In genomic region chr17:25626196-25627043, GRCm38 (mm10) we compare ENCODE assay signal across 14 mouse cellular contexts. TPM values are rescaled to one million over a fixed set of nuclear protein-coding genes. Genes with fewer than 3 reads are reported as not detected.
A peak's percentile ranks its signal among the peaks of the same experiment; 100 is the strongest.
DNase-seq lines count a peak whose midpoint lies in the region; ATAC-seq and TF ChIP-seq lines count a peak whose summit lies in the region.
"Had no signal": no experiment of that assay in that cellular context is flagged by ENCODE, and none has a peak within 500 bp of the region (broad histone marks: within the 10 kb centered on the region; RNA-seq: fewer than 3 reads in every experiment).

No protein-coding gene starts in this region.

- peak overlapping the region; percentile 57; the same call in 1 of the 2 replicates for H3K27ac ChIP-seq in heart, embryonic 10.5 days
- no peak overlapping the region for H3K27ac ChIP-seq in heart, adult 2 months
- H3K27ac ChIP-seq in kidney, embryonic 14.5 days (ENCODE audit: low read depth, low read length), result no peak overlapping the region
- no peak overlapping the region for H3K27ac ChIP-seq in forebrain, embryonic 14.5 days (ENCODE audit: low read depth, low read length)
- H3K27ac ChIP-seq: liver, embryonic 14.5 days had no signal

- no peak for TF ChIP-seq EP300 in heart, adult 2 months (IDR thresholded peaks at IDR 0.05; ENCODE audit: insufficient read depth, low read depth, low read length)

- no peak overlapping the region for H3K4me3 ChIP-seq in heart, embryonic 10.5 days
- no peak overlapping the region for H3K4me3 ChIP-seq in heart, adult 2 months
- H3K4me3 ChIP-seq in kidney, embryonic 14.5 days (ENCODE audit: low read length), result no peak overlapping the region
- H3K4me3 ChIP-seq in forebrain, embryonic 14.5 days (ENCODE audit: low read depth, low read length), result no peak overlapping the region

- H3K4me2 ChIP-seq in kidney, embryonic 14.5 days (replicated peaks; ENCODE audit: low read depth, low read length), result no peak overlapping the region
- H3K4me2 ChIP-seq in forebrain, embryonic 14.5 days (ENCODE audit: low read length), result no peak overlapping the region

- ATAC-seq in kidney, embryonic 14.5 days (ENCODE audit: low FRiP score, low TSS enrichment), result peak; percentile 11; the same call in 1 of the 2 replicates
- peak; percentile 32; the same call in 1 of the 2 replicates for ATAC-seq in forebrain, embryonic 14.5 days
- ATAC-seq in inflammation-experienced regulatory T-cells, adult 6 months, result no peak

- H3K36me3 ChIP-seq in heart, embryonic 10.5 days, result peaks cover 11% of the 10 kb centered on the region
- no peaks in the 10 kb centered on the region for H3K36me3 ChIP-seq in heart, adult 2 months (ENCODE audit: control insufficient read depth, insufficient read depth, low read length)
- no peaks in the 10 kb centered on the region for H3K36me3 ChIP-seq in kidney, embryonic 14.5 days (ENCODE audit: control insufficient read depth, insufficient read depth, low read length)
- H3K36me3 ChIP-seq in forebrain, embryonic 14.5 days (ENCODE audit: control insufficient read depth, insufficient read depth, low read length), result no peaks in the 10 kb centered on the region

- peaks cover 38% of the 10 kb centered on the region for H3K4me1 ChIP-seq in heart, embryonic 10.5 days
- H3K4me1 ChIP-seq in heart, adult 2 months (ENCODE audit: control insufficient read depth, insufficient read depth, low read length), result no peaks in the 10 kb centered on the region
- H3K4me1 ChIP-seq in kidney, embryonic 14.5 days (ENCODE audit: control insufficient read depth, insufficient read depth, low read length), result no peaks in the 10 kb centered on the region
- H3K4me1 ChIP-seq in forebrain, embryonic 14.5 days (ENCODE audit: control insufficient read depth, insufficient read depth, low read length), result peaks cover 17% of the 10 kb centered on the region

- intact Hi-C loops in heart, adult 2 months (cut with DNase I), result no loop called here

- DNase-seq in heart, embryonic 10.5 days (ENCODE audit: low spot score), result no peak
- DNase-seq in heart, adult 2 months, result no peak
- no peak for DNase-seq in kidney, postnatal 10 days
- peak; percentile 59 for DNase-seq in brain, embryonic 14.5 days (ENCODE audit: low read depth)
- no peak for DNase-seq in forebrain, embryonic 14.5 days (ENCODE audit: low spot score)
- no peak for DNase-seq in spleen, postnatal 36 days (ENCODE audit: low spot score in 2 of 2)
- DNase-seq: B cell, adult 2 months; kidney, postnatal 4 days; lung, postnatal 36 days; right cerebral cortex, postnatal 4 days had no signal

- H3K27me3 ChIP-seq in heart, embryonic 10.5 days (ENCODE audit: insufficient read depth, poor library complexity, severe bottlenecking), result no peaks in the 10 kb centered on the region
- no peaks in the 10 kb centered on the region for H3K27me3 ChIP-seq in heart, adult 2 months (ENCODE audit: control insufficient read depth, insufficient read depth, low read length)
- no peaks in the 10 kb centered on the region for H3K27me3 ChIP-seq in kidney, embryonic 14.5 days (ENCODE audit: control insufficient read depth, insufficient read depth, low read length)
- no peaks in the 10 kb centered on the region for H3K27me3 ChIP-seq in forebrain, embryonic 14.5 days (replicated peaks; ENCODE audit: control insufficient read depth, insufficient read depth, low read length)

- H3K9me3 ChIP-seq in heart, embryonic 10.5 days, result no peaks in the 10 kb centered on the region
- no peaks in the 10 kb centered on the region for H3K9me3 ChIP-seq in kidney, embryonic 14.5 days (ENCODE audit: control insufficient read depth, low read length)
- no peaks in the 10 kb centered on the region for H3K9me3 ChIP-seq in forebrain, embryonic 14.5 days (replicated peaks; ENCODE audit: control insufficient read depth, low read length)

- no peaks in the 10 kb centered on the region for H3K79me2 ChIP-seq in heart, adult 2 months (replicated peaks; ENCODE audit: control insufficient read depth, insufficient read depth, low read length)

- H3K9ac ChIP-seq in heart, adult 2 months (ENCODE audit: low read depth, low read length), result no peak overlapping the region
- no peak overlapping the region for H3K9ac ChIP-seq in kidney, embryonic 14.5 days (ENCODE audit: low read depth, low read length)
- H3K9ac ChIP-seq in forebrain, embryonic 14.5 days (ENCODE audit: low read length), result no peak overlapping the region
- H3K9ac ChIP-seq: liver, embryonic 14.5 days had no signal

- TF ChIP-seq CTCF in heart, adult 2 months (IDR thresholded peaks at IDR 0.05), result no peak
- TF ChIP-seq CTCF in brain, embryonic 14.5 days (IDR thresholded peaks at IDR 0.05; ENCODE audit: borderline replicate concordance, extremely low read depth, insufficient read depth, insufficient read length), result no peak

- WGBS in heart, embryonic 10.5 days, result 58% methylated on average over 20 of the region's 20 CpGs
- 63% methylated on average over 20 of the region's 20 CpGs for WGBS in heart, adult 2 months
- 58% methylated on average over 20 of the region's 20 CpGs for WGBS in kidney, embryonic 14.5 days
- 53% methylated on average over 20 of the region's 20 CpGs for WGBS in forebrain, embryonic 14.5 days

- no peak for TF ChIP-seq POLR2A in heart, adult 2 months (IDR thresholded peaks at IDR 0.05; ENCODE audit: insufficient read depth, low read depth, low read length)
- TF ChIP-seq POLR2A in brain, embryonic 14.5 days (IDR thresholded peaks at IDR 0.05; ENCODE audit: borderline replicate concordance, extremely low read depth, insufficient read depth, insufficient read length, poor library complexity, severe bottlenecking), result no peak

RNA-seq across cellular contexts. Expression of gene Lmf1, which starts 47.5 kb away (rescaled TPM):
- 36.8 and 43.1 TPM in 2 replicates for polyA plus RNA-seq in heart, embryonic 10.5 days (2016; fragmentation: Nextera tagmentation; extraction: Ambion mirVana)
- total RNA-seq in heart, adult 2 months (2021), result 10 to 100 TPM; 28.7 to 33.5 TPM
- polyA plus RNA-seq in heart, adult 2 months (2012; rRNA removed), result 32.7 and 41.8 TPM in 2 replicates
- polyA plus RNA-seq in kidney, embryonic 14.5 days (2014; fragmentation: Nextera tagmentation; extraction: Ambion mirVana), result 21.3 and 29.8 TPM in 2 replicates
- 11.7 and 16.0 TPM in 2 replicates for polyA plus RNA-seq in brain, embryonic 14.5 days (2012; rRNA removed)
- polyA plus RNA-seq in forebrain, embryonic 14.5 days (2014; fragmentation: Nextera tagmentation; extraction: Ambion mirVana), result 18.8 and 19.1 TPM in 2 replicates
- polyA plus RNA-seq in inflammation-experienced regulatory T-cells, adult 6 months (2017; shearing (Covaris generic)), result 10 to 100 TPM; 11.3 to 19.4 (median 16.5) TPM

RNA-seq across cellular contexts. Expression of gene Sox8, which starts 55.9 kb away (rescaled TPM):
- 2.0 and 3.6 TPM in 2 replicates for polyA plus RNA-seq in heart, embryonic 10.5 days (2016; fragmentation: Nextera tagmentation; extraction: Ambion mirVana)
- total RNA-seq in heart, adult 2 months (2021), result under 1 TPM; 0.30 to 0.44 TPM
- 0.57 and 0.67 TPM in 2 replicates for polyA plus RNA-seq in heart, adult 2 months (2012; rRNA removed)
- 6.5 and 8.5 TPM in 2 replicates for polyA plus RNA-seq in kidney, embryonic 14.5 days (2014; fragmentation: Nextera tagmentation; extraction: Ambion mirVana)
- polyA plus RNA-seq in brain, embryonic 14.5 days (2012; rRNA removed), result 17.6 and 17.9 TPM in 2 replicates
- polyA plus RNA-seq in forebrain, embryonic 14.5 days (2014; fragmentation: Nextera tagmentation; extraction: Ambion mirVana), result 17.6 and 20.8 TPM in 2 replicates
- polyA plus RNA-seq in inflammation-experienced regulatory T-cells, adult 6 months (2017; shearing (Covaris generic)), result not detected
- total RNA-seq: MEL had no signal
